Mouse (Mus musculus): ENCODE data around the gene Car5b. TPM values are rescaled to one million over a fixed set of nuclear protein-coding genes. Genes with fewer than 3 reads are reported as not detected.

The Car5b gene
- polyA plus RNA-seq, 1 experiment from 2014 or later: 0.24 TPM

DNA sequence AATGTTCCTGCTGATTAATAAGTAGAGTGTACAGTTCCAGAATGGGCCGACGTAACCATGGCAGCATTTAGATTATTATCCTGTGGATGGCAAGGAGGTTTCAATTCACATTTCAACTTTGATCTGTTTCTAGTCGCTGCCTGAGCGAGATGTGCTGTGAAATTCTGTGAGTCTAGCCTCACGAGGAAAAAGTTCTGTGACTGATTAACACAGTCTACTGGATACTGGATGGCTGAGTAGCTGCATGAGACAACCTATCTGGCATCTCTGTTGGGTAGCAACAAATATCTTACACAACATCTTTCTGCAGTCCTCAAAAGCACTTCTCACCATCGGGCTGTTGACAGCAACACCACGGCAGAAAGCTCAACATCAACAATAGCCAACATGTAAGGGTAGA lies 4.7 kb upstream of the Car5b start:
- 87% methylated on average over 7 of the region's 7 CpGs for WGBS
- H3K27ac ChIP-seq (replicated peaks): no peak overlapping the region
- no peak for ATAC-seq (ENCODE audit: low FRiP score, low read depth)

DNA sequence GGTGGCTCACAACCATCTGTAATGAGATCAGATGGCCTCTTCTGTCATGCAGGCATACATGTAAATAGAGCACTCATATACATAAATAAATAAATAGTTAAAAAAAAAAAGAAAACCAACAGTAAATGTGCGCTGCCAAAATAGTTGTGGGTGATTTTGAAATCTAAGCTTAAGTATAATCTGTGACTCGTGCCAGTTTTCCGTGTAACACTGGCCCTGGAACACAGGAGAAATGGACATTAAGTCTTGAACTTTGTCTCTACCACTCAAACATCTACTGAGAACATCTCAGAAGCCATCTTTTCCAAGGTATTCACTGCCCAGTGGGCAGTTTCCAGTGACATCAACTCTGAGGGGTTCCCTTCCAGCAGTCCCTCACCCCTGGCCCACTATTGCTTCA lies 12.2 kb downstream of the Car5b start:
- no peak overlapping the region for H3K4me3 ChIP-seq
- H3K36me3 ChIP-seq: no peaks in the 10 kb centered on the region
- ATAC-seq (ENCODE audit: low FRiP score, low read depth): no peak
- no peaks in the 10 kb centered on the region for H3K9me3 ChIP-seq
- no peak overlapping the region for H3K4me2 ChIP-seq (replicated peaks)
- peaks cover 19% of the 10 kb centered on the region; the same call in 1 of the 2 replicates for H3K27me3 ChIP-seq
- 90% methylated on average over 3 of the region's 3 CpGs for WGBS
- H3K27ac ChIP-seq (replicated peaks): no peak overlapping the region
- no peaks in the 10 kb centered on the region for H3K4me1 ChIP-seq
- no peak overlapping the region for H3K9ac ChIP-seq (replicated peaks)

More for the DNA sequence above, 4.7 kb upstream of the Car5b start:
- Histone ChIP-seq H3K27me3 (peaks cover 10% of the 10 kb centered on the region), H3K4me3 (no peak overlapping the region), H3K4me1 (no peaks in the 10 kb centered on the region), H3K9me3 (no peaks in the 10 kb centered on the region), H3K9ac (replicated peaks) (no peak overlapping the region), H3K4me2 (replicated peaks) (no peak overlapping the region), H3K36me3 (no peaks in the 10 kb centered on the region)

DNA sequence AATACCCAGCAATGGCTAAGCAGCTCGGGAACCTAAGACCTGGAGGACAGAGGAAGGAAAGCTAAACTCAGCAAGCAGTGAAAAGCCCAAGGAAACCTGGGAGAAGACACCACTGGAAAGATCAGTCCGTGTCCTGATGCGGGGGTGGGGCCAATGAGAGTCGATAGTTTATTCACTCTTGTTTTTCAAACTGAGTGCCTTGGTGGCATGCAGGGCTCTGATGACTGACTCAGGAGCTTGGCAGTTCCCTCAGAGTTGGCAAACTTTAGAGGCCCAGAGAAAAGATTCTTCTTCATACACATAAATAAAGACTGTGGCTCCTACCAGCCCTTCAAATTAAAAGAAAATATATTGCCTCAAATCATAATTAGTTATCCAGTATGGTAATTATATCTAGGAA lies 12.8 kb downstream of the Car5b start:
- Histone ChIP-seq H3K36me3 (no peaks in the 10 kb centered on the region), H3K4me2 (replicated peaks) (no peak overlapping the region), H3K27me3 (peaks cover 18% of the 10 kb centered on the region; the same call in 1 of the 2 replicates), H3K9me3 (no peaks in the 10 kb centered on the region), H3K9ac (replicated peaks) (no peak overlapping the region), H3K4me3 (no peak overlapping the region), H3K27ac (replicated peaks) (no peak overlapping the region), H3K4me1 (no peaks in the 10 kb centered on the region)
- no peak for ATAC-seq (ENCODE audit: low FRiP score, low read depth)
- 78% methylated on average over 4 of the region's 4 CpGs for WGBS

DNA sequence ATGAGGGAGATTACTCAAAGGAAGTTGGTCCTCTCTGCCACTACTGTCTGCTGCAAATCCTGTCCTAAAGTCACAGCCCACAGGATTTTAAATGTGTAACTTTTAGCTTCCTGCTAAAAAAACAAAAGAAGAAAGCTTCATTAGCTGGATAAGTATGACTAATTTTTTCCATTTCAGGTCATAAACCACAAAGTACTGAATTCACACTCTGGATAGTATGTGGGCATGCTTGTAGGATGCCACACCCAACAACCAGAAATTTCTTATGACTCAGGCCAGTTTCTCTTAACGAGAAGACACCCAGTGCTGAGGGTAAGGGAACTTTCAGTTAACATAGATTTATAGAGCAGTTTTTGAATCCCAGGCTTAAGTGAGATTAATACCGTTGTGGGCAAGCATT lies 14.5 kb downstream of the Car5b start:
- peaks cover 10% of the 10 kb centered on the region; the same call in 1 of the 2 replicates for H3K27me3 ChIP-seq
- no peaks in the 10 kb centered on the region for H3K9me3 ChIP-seq
- H3K9ac ChIP-seq (replicated peaks): no peak overlapping the region
- no peak overlapping the region for H3K27ac ChIP-seq (replicated peaks)
- no peak for ATAC-seq (ENCODE audit: low FRiP score, low read depth)
- no peaks in the 10 kb centered on the region for H3K36me3 ChIP-seq
- H3K4me3 ChIP-seq: no peak overlapping the region
- H3K4me1 ChIP-seq: no peaks in the 10 kb centered on the region
- 91% methylated on average over 2 of the region's 2 CpGs for WGBS
- H3K4me2 ChIP-seq (replicated peaks): no peak overlapping the region

DNA sequence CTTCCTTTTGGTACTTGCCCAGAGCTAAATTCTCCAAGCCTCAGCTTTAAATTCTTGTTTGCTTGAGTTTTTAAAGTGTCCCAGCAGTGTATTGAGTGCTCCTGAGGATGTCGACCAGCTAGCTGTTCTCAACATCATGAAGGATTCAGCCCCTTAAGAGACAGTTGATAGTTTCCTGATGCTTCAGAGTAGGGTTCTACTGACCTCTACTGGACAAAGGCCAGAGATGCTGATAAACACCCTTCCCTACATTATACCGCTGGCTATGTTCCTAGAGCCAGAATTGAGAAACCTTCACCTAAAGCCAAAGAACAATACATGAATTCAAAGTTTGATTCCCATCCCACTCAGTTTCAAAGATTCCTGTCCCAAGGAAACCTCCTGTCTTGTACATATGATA lies 23.0 kb downstream of the Car5b start:
- H3K4me2 ChIP-seq (replicated peaks): no peak overlapping the region
- H3K9me3 ChIP-seq: no peaks in the 10 kb centered on the region
- no peaks in the 10 kb centered on the region for H3K36me3 ChIP-seq
- peak; percentile 76; the same call in 1 of the 2 replicates for ATAC-seq (ENCODE audit: low FRiP score, low read depth)
- H3K4me3 ChIP-seq: no peak overlapping the region
- H3K9ac ChIP-seq (replicated peaks): no peak overlapping the region
- peaks cover 21% of the 10 kb centered on the region for H3K27me3 ChIP-seq
- WGBS: 36% methylated on average over 2 of the region's 2 CpGs
- no peaks in the 10 kb centered on the region for H3K4me1 ChIP-seq
- no peak overlapping the region for H3K27ac ChIP-seq (replicated peaks)

DNA sequence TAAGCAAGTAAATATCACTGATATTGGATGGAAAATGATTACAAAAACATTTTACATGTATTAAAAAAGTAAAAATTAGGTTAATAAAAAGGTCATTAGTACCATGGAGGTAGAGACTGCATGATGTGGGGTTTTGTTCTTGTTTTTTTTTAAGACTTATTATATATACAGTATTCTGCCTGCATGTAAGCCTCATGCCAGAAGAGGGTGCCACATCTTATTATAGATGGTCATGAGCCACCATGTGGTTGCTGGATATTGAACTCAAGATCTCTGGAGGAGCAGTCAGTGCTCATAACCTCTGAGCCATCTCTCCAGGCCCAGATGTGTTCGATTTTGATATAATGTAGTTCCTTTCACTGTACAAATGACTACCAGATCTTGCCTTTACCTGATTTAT lies 27.9 kb downstream of the Car5b start:
- no peaks in the 10 kb centered on the region for H3K36me3 ChIP-seq
- 85% methylated on average over 1 of the region's 1 CpGs for WGBS
- H3K4me3 ChIP-seq: no peak overlapping the region
- H3K4me2 ChIP-seq (replicated peaks): no peak overlapping the region
- H3K9ac ChIP-seq (replicated peaks): no peak overlapping the region
- no peaks in the 10 kb centered on the region for H3K9me3 ChIP-seq
- ATAC-seq (ENCODE audit: low FRiP score, low read depth): no peak
- H3K4me1 ChIP-seq: no peaks in the 10 kb centered on the region
- peaks cover 25% of the 10 kb centered on the region for H3K27me3 ChIP-seq
- no peak overlapping the region for H3K27ac ChIP-seq (replicated peaks)

DNA sequence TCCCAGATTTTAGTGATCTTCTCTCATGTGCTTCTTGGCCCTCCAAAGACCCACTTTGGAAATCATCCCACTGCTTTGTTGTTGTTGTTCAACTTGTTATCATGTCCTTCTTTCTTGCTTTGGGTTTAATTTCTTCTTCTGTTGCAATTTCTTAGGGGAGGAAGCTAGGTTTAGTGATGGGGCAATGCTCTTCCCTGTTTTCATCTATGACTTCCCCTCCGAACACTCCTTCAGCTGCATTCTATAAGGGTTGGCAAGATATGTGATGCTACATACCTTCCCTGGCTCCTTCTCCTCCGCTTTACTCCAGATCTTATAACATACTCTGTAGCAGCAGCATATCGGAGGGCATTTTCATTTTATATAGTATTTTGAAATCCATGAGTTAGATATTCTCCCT lies 31.0 kb downstream of the Car5b start:
- Histone ChIP-seq H3K4me1 (no peaks in the 10 kb centered on the region), H3K9me3 (no peaks in the 10 kb centered on the region), H3K4me2 (replicated peaks) (no peak overlapping the region), H3K27ac (replicated peaks) (no peak overlapping the region), H3K27me3 (peaks cover 25% of the 10 kb centered on the region), H3K9ac (replicated peaks) (no peak overlapping the region), H3K36me3 (no peaks in the 10 kb centered on the region), H3K4me3 (no peak overlapping the region)
- no peak for ATAC-seq (ENCODE audit: low FRiP score, low read depth)
- 85% methylated on average over 3 of the region's 3 CpGs for WGBS

DNA sequence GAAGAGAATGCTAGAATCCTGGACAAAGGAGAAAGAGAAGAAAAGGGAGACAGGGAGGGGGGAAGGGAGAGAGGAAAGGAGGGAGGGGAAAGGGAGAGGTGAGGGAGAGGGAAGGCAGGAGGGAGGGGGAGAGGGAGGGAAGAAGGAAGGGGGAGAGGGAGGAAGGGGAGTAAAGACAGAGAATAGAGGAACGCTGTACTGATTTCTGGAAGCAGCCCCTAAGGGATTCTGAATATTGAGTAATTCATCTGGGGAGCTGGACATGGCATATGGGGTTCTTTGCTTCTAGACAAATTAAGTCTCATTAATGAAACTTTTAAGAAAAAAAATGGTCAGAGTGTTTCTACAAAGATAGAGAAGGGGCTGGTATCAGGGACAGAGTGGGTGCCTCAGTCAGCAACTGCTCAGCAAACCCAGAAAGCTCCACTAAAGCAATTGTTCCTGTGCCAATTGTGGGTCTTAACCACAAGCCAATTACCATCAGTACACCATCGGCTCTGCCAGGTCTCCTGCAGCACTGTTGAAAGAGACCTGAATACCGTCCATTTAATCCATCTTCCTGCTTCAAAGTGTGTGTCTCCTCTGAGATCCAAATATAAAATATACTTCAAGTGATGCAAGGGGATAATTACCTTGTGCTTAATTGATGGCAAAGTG lies 40.0 kb downstream of the Car5b start:
- no peak overlapping the region for H3K4me3 ChIP-seq
- no peaks in the 10 kb centered on the region for H3K9me3 ChIP-seq
- 63% methylated on average over 3 of the region's 3 CpGs for WGBS
- H3K27ac ChIP-seq (replicated peaks): no peak overlapping the region
- H3K9ac ChIP-seq (replicated peaks): no peak overlapping the region
- no peaks in the 10 kb centered on the region for H3K4me1 ChIP-seq
- no peak overlapping the region for H3K4me2 ChIP-seq (replicated peaks)
- no peaks in the 10 kb centered on the region for H3K36me3 ChIP-seq
- peaks cover 12% of the 10 kb centered on the region; the same call in 1 of the 2 replicates for H3K27me3 ChIP-seq
- no peak for ATAC-seq (ENCODE audit: low FRiP score, low read depth)

DNA sequence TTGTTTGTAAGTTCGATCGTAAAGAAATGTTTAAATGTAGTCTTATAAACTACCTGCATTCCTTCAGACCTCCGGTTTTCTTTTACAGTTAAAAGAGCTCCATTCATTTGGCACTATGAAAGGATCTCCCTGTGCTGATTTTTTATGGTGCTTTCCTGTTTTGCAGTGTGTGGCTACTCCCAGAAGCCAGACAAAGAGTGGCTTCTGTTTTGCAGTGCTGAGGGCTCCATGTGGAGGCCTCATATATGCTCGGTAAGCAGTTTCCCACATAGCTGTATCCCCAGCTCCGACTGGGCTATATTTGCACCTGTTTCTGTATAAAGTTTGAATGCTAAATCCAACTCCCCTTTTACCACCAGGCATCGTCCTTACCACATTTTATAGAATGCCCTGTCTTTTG lies 45.7 kb downstream of the Car5b start:
- 92% methylated on average over 6 of the region's 6 CpGs for WGBS
- no peak for ATAC-seq (ENCODE audit: low FRiP score, low read depth)
- H3K27me3 ChIP-seq: peaks cover 17% of the 10 kb centered on the region; the same call in 1 of the 2 replicates
- no peak overlapping the region for H3K4me2 ChIP-seq (replicated peaks)
- H3K36me3 ChIP-seq: no peaks in the 10 kb centered on the region
- H3K4me1 ChIP-seq: no peaks in the 10 kb centered on the region
- no peak overlapping the region for H3K27ac ChIP-seq (replicated peaks)
- no peaks in the 10 kb centered on the region for H3K9me3 ChIP-seq
- no peak overlapping the region for H3K9ac ChIP-seq (replicated peaks)
- H3K4me3 ChIP-seq: no peak overlapping the region

DNA sequence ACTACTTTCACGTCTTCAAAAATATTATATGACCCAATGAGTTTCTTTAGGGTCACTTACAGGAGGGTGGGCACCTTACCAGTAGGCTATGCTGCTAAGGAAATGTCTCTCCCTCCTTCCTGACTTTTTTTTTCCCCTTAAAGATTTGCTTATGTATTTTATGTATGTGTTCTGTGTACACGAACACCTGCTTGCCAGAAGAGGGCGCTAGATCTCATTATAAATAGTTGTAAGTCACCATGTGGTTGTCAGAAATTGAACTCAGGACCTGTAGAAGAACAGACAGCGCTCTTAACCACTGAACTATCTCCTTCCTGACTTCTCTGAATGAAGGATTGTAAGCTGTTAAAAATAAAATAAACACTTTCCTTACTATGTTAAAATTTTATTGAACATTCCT lies 46.3 kb downstream of the Car5b start:
- H3K4me1 ChIP-seq: no peaks in the 10 kb centered on the region

DNA sequence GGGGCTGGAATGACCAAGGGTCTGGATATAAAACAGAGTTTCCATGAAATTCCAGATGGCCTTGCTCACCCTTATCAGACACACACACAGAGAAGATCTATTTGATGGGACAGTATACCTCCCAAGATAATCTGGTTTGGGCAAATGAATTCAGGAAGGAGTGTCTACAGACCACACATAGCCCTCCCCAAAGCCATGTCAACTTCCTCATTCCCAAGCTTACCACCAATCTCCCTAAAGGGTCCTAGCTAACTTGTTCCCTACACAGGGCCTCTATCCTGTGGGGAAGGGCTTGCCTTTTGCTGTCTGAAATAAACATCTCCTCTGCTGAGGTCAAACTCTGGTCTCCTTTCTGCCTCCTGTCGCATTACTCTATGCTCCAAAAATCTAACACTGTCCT lies 46.7 kb downstream of the Car5b start:
- no peak overlapping the region for H3K27ac ChIP-seq (replicated peaks)
- no peak overlapping the region for H3K4me3 ChIP-seq
- H3K9me3 ChIP-seq: no peaks in the 10 kb centered on the region
- H3K4me2 ChIP-seq (replicated peaks): no peak overlapping the region
- H3K27me3 ChIP-seq: peaks cover 13% of the 10 kb centered on the region; the same call in 1 of the 2 replicates
- 100% methylated on average over 1 of the region's 1 CpGs for WGBS
- H3K36me3 ChIP-seq: no peaks in the 10 kb centered on the region
- no peak for ATAC-seq (ENCODE audit: low FRiP score, low read depth)
- no peaks in the 10 kb centered on the region for H3K4me1 ChIP-seq
- H3K9ac ChIP-seq (replicated peaks): no peak overlapping the region

More for the DNA sequence above, 46.3 kb downstream of the Car5b start:
- Histone ChIP-seq H3K36me3 (no peaks in the 10 kb centered on the region), H3K27me3 (peaks cover 13% of the 10 kb centered on the region; the same call in 1 of the 2 replicates), H3K9me3 (no peaks in the 10 kb centered on the region), H3K4me2 (replicated peaks) (no peak overlapping the region), H3K9ac (replicated peaks) (no peak overlapping the region), H3K27ac (replicated peaks) (no peak overlapping the region), H3K4me3 (no peak overlapping the region)
- WGBS: 53% methylated on average over 4 of the region's 4 CpGs
- no peak for ATAC-seq (ENCODE audit: low FRiP score, low read depth)

DNA sequence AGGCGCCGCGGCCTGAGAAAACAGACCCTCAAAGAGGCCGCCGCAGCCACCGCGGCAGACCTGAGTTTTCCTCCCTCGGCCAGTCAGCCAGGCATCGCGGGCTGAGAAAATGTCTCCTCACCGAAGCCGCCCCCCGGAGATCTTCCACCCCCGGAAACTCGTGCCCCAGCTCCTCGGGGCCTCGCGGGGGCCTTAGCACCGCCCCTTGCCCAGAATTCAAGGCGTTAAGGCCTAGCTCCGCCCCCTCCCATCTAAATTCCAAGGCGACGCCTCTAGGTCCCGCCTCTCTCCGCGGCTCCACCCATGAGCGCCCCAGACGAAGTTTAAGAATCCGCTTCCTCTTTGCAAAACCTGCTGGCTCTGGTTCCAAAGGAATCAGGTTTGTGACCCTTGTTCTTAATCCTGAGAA lies 69.3 kb downstream of the Car5b start, which contains the start of gene Zrsr2:
Gene Zrsr2, minus strand, starts transcription at position 195 of the 409 bp plus-strand sequence.
- Histone ChIP-seq H3K27me3 (peaks cover 10% of the 10 kb centered on the region), H3K4me2 (replicated peaks) (peak within 1 kb of the TSS; percentile 58), H3K27ac (replicated peaks) (peak within 1 kb of the TSS; percentile 92), H3K36me3 (peaks cover 7% of the 10 kb centered on the region; the same call in 1 of the 2 replicates), H3K9ac (replicated peaks) (peak within 1 kb of the TSS; percentile 62), H3K9me3 (no peaks in the 10 kb centered on the region), H3K4me3 (peak within 1 kb of the TSS; percentile 65), H3K4me1 (0 out of 2 replicates have a peak, but pooled peaks cover 4% of the 10 kb centered on the region)
- ATAC-seq (ENCODE audit: low FRiP score, low read depth): peak; percentile 96
- 19% methylated on average over 27 of the region's 29 CpGs for WGBS
